Mouse (Mus musculus) stomach, embryonic 16.5 days (tissue): ENCODE data around the gene Jag1. TPM values are rescaled to one million over a fixed set of nuclear protein-coding genes. Genes with fewer than 3 reads are reported as not detected.

Experiments used
- ATAC-seq: fragments of 200-750 bp; cut with Nextera tagmentation; 2 replicates; pipeline ENCODE4 v1.8.0; 2017; ENCODE audit warnings: moderate number of reproducible peaks, moderate TSS enrichment; ENCODE audit not compliant: insufficient read depth, low FRiP score
- H3K27ac ChIP-seq: fragments of 300-500 bp; sonication (generic); 2 replicates; pipeline ENCODE4 v1.5.1; 2014; ENCODE audit warnings: low read length
- H3K27me3 ChIP-seq: fragments of 300-500 bp; sonication (generic); 2 replicates; pipeline ENCODE4 v1.6.1; 2014; ENCODE audit warnings: low read length, control low read depth, mixed read lengths; ENCODE audit not compliant: control insufficient read depth, insufficient read depth
- H3K36me3 ChIP-seq: fragments of 300-500 bp; sonication (generic); 2 replicates; pipeline ENCODE4 v1.6.1; 2014; ENCODE audit warnings: low read length; ENCODE audit not compliant: control insufficient read depth, insufficient read depth
- H3K4me1 ChIP-seq: fragments of 300-500 bp; sonication (generic); 2 replicates; pipeline ENCODE4 v1.6.1; 2014; ENCODE audit warnings: low read length, control low read depth, mixed read lengths; ENCODE audit not compliant: control insufficient read depth, insufficient read depth
- H3K4me2 ChIP-seq: fragments of 300-500 bp; sonication (generic); 2 replicates; pipeline ENCODE4 v1.6.1; 2014; ENCODE audit warnings: low read depth, low read length, mixed read lengths
- H3K4me3 ChIP-seq: fragments of 300-500 bp; sonication (generic); replicated peaks from 2 replicates; pipeline ENCODE4 v1.5.1; 2014; ENCODE audit warnings: mild to moderate bottlenecking, low read length
- H3K9ac ChIP-seq: fragments of 300-500 bp; sonication (generic); 2 replicates; pipeline ENCODE4 v1.6.1; 2014; ENCODE audit warnings: low read length
- H3K9me3 ChIP-seq: fragments of 300-500 bp; sonication (generic); replicated peaks from 2 replicates; pipeline ENCODE4 v1.6.1; 2016; ENCODE audit warnings: low read length, control low read depth; ENCODE audit not compliant: control insufficient read depth
- WGBS: fragments of 180-500 bp; shearing (Covaris S2); extraction: QIAGEN DNeasy Blood & Tissue Kit; methylation state at CpG from one replicate; pipeline ENCODE4 v1.1.7; 2014; 5-methylcytosine and 5-hydroxymethylcytosine counted together
- polyA plus RNA-seq: library from polyadenylated mRNA; unstranded; fragments of >200 nt; fragmentation: Nextera tagmentation; extraction: Ambion mirVana; gene quantifications from 2 replicates; pipeline ENCODE4 v1.2.1, GENCODE M21; 2015

Gene Jag1
- polyA plus RNA-seq, 1 experiment from 2014 or later: 12.0 TPM

DNA sequence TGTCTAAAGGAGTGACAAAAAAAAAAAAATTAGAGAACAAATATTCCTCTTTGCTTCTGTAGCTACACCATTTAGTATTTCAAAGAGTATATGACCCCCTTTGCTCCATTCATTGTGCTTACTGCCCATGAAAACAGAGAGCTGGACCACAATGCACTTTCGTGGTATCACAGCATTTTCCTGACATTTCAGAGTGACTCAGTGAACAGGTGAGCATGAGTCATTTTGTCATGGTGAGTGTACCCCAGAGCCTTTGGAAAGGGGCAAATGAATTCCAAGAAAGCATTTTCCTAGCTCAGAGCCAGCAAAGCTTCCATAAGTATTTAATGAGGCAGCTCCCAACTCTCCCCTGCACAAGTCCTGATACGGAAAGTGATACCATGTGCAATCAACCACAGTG, 72.3 kb downstream of the Jag1 start:
- H3K27ac ChIP-seq: no peak overlapping the region
- no peaks in the 10 kb centered on the region for H3K27me3 ChIP-seq
- H3K9ac ChIP-seq: no peak overlapping the region
- H3K4me3 ChIP-seq: no peak overlapping the region
- no peaks in the 10 kb centered on the region for H3K9me3 ChIP-seq
- no peak for ATAC-seq
- H3K36me3 ChIP-seq: no peaks in the 10 kb centered on the region
- 96% methylated on average over 2 of the region's 2 CpGs for WGBS
- peaks cover under 1% of the 10 kb centered on the region; the same call in 1 of the 2 replicates for H3K4me1 ChIP-seq
- H3K4me2 ChIP-seq: no peak overlapping the region

Other genes starting within 250 kb of the Jag1 start
- 26.9 and 53.9 TPM in 2 replicates for gene AL731706.2, start 231.0 kb downstream of the Jag1 start, polyA plus RNA-seq
- 5.6 and 5.7 TPM in 2 replicates for gene Slx4ip, start 225.4 kb downstream of the Jag1 start, polyA plus RNA-seq
- 24.7 and 32.6 TPM in 2 replicates for gene AL731706.1, start 225.3 kb downstream of the Jag1 start, polyA plus RNA-seq
- gene Mkks, start 225.3 kb downstream of the Jag1 start, polyA plus RNA-seq: 13.7 and 18.7 TPM in 2 replicates